Mouse (Mus musculus): ENCODE measurements around the gene Nxnl1. TPM values are rescaled to one million over a fixed set of nuclear protein-coding genes. Genes with fewer than 3 reads are reported as not detected.
A peak's percentile ranks its signal among the peaks of the same experiment; 100 is the strongest.
"Not testable (repeated sequence)": the region's sequence is repeated elsewhere in the genome, so short reads cannot be mapped to it uniquely, and the experiment has no call there.

The Nxnl1 gene
- total RNA-seq, 2 experiments from 2014 or later: not detected

DNA sequence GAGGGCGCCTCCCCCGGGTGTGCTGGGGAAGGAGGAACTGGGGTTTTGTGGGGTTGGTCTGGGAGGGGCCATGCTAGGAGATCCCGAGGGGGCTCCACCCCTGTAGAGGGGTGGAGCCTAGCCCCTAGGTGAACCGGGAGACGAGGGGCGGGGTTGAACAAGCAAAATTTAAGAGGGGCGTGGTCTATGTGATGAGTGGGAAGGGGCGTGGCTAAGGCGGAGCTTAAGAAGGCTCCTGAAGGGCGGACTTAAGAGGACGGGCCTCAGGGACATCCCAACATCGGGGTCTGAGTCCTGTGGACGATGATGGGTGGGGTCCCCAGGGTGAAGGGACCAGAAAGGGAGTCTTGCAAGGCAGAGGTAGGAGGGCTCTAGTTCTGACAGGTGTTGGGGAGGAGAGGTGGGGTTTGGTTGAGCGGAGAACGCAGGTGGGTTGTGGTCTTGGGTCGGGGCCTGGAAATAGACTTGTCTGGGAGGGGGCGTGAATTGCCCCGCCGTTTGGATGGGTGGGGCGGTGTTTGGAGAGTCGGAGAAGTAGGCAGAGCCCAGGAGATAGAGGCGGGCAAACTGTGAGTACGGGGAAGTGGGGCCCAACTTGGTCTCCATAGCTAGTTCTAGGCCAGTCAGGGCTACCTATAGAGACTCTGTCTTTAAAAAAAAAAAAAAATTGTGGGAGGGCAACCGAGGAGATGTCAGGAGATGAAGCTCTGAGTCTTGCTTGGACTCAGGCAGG is 7.3 kb downstream of the Nxnl1 start:
- no peak for ATAC-seq (replicated peaks; ENCODE audit: low FRiP score, poor library complexity, severe bottlenecking)

DNA sequence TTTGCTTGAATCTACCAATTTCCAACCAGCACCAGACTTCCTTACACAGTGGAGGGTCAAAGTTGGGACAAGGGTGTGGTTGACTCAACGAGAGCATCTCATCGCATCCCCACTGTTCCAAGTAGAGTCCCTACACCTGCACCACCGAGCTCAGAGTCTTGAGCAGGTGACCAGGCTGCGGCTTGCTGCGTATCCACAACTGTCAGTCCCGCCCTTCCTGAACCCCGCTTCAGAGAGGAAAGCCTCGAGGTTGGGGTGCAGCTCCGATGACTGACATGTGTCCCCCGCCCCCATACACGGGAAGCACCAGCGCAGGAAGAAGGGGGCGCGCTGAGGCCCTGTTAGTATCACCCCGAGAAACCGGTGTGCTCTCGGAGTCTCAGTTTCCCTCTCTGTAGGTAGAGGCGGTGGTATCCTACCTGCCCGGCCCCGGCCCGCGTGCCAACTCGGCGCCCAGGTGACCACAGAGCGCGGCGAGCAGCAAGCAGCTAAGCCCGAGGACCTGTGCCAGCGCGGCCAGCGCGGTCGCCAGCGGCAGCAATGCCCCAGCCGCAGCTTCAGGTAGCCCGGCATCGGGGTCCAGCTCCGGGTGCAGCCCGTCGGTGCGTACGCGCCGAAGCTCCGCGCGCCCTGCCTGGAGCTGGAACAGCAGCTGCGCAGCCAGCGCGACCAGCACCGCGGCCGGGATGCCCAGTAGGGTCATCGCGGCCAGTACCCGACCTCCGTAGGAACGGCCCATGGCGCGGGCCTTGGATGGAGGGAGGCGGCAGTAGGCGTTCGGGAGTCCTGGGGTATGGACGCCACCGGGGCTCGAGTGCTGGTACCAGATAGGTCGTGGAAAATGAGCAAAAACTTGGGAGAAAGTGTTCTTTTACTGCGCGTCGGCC is 8.1 kb downstream of the Nxnl1 start, which contains the start of gene Tmem221:
Gene Tmem221, minus strand, starts transcription at position 801 of the 887 bp plus-strand sequence.
- no peak for ATAC-seq (replicated peaks; ENCODE audit: low FRiP score, poor library complexity, severe bottlenecking)

DNA sequence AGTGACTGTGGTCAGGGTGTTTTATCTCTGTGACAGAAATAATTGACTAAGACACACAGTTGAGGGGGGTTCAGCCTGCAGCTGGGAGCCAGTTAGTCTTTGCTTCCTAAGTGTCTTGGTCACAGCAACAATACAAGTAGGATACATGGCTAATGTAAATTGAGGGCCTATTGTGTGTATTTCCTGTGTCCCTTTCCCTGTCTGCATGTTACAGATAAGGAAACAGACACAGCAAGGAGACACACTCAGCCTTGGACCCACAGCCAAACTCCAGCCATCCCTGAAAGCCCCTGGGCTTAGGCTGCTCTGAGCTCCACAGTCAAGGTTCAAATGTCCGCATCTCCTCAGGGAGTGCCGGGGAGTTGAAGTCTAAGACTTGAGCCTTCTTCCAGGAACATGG is 11.8 kb downstream of the Nxnl1 start:
- ATAC-seq (replicated peaks; ENCODE audit: low FRiP score, poor library complexity, severe bottlenecking): no peak

DNA sequence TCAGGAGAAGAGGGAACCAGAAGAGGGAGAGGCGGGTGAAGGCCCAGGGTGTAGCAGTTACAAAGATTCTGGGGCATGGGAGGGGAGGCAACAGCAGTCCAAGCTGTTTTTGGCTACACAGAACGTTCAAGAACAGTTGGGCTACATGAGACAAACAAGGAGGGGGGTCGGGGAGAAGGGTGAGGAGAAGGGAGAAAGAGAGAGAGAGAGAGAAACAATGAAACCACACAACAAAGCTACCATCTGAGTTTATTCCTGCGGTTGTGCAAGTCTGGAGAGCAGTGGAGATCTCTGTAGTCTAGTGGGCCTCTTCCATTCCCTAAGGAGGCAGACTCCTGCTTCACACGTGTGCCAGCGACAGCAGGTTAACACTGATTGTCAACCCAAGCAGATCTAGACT is 12.4 kb downstream of the Nxnl1 start:
- ATAC-seq (replicated peaks; ENCODE audit: low FRiP score, poor library complexity, severe bottlenecking): no peak

DNA sequence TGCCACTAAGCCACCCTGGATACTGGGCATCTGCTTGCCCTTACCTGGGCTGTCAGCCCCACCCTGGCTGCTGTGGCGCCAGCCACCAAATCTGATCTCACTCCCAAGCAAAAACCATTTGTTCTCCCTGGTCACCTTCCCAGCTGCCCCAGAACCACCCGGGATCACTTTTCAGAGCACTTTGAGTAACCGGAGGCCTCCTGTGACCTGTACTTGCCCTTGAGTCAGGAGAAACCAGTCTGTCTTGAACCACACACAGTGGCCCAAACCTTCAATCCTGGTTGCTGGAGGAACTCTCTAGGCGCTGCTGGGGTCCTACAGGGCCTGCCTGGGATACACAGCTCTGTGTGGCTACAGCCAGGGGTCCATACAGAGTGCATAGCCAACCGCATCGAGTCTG is 13.6 kb downstream of the Nxnl1 start:
- no peak for ATAC-seq (replicated peaks; ENCODE audit: low FRiP score, poor library complexity, severe bottlenecking)

DNA sequence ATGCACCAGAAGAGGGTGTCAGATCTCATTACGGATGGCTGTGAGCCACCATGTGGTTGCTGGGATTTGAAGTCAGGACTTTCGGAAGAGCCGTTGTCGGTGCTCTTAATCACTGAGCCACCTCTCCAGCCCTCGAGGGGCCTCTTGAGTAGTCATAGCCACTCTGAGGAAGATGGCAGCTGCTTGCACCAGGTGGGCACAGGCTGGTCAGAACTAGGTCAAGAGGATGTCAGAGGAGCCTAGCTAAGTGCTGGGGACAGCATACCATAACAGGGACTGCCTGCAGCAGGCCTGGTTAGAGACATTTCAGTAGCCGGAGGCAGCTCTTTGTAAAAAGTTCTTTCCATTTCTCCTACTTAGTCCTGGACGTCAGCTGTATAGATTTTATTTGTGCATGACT is 15.6 kb downstream of the Nxnl1 start:
- ATAC-seq (replicated peaks; ENCODE audit: low FRiP score, poor library complexity, severe bottlenecking): no peak

DNA sequence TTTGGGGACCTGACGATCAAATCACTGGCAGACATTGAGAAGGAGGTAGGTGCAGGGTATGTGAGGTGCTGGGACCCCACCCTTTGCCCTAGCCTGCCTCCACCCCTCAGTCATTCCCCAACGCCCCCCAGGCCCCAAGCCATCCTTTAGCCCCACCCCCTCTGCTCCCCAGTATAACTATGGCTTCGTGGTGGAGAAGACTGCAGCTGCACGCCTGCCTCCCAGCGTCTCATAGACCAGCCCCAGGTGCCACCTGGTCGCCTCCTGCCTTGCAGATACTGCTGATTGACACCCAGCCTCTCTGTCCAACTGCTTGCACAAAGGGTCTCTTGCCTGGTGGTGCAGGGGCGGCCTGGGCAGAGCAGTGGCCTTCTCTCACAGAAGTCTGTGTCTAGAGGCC is 18.8 kb downstream of the Nxnl1 start:
- ATAC-seq (replicated peaks; ENCODE audit: low FRiP score, poor library complexity, severe bottlenecking): no peak

DNA sequence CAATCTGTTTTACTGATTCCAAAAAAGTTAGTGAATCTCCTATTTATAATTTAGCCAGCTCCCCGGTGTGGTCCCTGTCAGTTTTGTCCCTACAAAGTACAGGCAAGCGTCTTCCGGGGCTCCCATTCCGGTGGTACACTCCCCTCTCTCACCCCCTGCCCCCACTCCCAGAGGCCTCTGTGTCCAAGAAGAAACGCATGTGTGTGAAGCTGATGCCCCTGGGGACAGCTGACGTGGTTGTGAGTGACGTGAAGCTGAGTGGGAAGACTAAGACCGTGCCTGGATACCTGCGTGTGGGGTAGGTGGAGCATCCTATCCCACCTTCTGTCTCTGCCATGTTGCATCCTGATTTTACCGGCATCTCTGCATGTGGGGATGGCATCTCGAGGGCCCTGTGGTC is 21.3 kb downstream of the Nxnl1 start:
- ATAC-seq (replicated peaks; ENCODE audit: low FRiP score, poor library complexity, severe bottlenecking): no peak

DNA sequence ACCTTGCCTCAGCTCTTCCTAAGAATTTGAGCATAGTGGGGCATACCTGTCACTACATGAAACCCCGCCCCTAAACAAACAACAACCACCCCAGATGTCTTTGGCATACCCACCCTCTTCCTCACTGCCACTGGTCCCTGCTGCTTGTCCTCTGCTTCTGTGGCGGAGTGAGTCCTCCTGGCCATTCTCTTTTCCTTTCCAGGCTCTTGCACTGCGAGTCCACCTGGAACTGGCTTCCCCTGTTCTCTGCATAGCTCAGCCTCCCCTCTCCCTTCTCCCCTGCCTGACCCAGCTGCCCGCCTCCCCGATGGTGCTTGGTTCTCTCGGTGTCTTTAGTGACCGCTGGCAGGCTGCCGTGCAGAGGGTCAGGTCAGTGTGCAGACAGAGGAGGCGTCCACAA is 22.6 kb downstream of the Nxnl1 start:
- ATAC-seq (replicated peaks; ENCODE audit: low FRiP score, poor library complexity, severe bottlenecking): no peak

DNA sequence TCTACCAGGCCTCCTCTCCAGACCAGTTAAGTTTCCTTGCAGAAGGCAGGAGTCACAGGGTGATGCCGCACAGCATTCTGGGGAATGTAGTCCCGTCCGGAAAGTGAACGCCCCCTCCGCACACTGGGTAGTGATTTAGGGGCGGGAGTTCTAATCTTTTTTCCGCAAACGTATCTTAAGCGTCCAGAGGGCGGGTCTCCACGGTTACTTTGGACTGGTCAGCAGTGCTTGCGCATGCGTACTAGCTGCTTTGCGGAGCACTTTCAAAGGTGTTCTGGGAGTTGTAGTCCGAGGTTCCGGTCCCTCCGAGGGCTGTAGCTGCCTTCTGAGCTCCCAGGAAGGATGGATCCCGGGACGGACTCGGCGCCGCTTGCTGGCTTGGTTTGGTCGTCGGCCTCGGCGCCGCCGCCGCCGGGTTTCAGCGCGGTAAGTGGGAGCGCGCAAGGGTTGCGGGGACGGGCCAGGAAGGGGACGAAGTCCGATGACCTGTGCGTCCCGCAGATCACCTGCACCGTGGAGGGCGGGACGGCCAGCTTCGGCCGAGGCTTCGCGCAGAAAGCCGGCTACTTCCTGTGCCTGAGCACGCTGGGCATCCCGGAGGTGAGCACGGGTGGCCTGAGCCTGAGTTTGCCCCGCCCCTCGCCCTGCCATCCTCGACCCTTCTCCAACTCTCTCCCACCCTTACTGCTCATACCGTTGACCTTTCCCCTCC is 23.6 kb downstream of the Nxnl1 start, which contains the start of gene Mvb12a:
Gene Mvb12a, plus strand, starts transcription at position 291 of the 712 bp plus-strand sequence.
- ATAC-seq (replicated peaks; ENCODE audit: low FRiP score, poor library complexity, severe bottlenecking): peak; percentile 91

DNA sequence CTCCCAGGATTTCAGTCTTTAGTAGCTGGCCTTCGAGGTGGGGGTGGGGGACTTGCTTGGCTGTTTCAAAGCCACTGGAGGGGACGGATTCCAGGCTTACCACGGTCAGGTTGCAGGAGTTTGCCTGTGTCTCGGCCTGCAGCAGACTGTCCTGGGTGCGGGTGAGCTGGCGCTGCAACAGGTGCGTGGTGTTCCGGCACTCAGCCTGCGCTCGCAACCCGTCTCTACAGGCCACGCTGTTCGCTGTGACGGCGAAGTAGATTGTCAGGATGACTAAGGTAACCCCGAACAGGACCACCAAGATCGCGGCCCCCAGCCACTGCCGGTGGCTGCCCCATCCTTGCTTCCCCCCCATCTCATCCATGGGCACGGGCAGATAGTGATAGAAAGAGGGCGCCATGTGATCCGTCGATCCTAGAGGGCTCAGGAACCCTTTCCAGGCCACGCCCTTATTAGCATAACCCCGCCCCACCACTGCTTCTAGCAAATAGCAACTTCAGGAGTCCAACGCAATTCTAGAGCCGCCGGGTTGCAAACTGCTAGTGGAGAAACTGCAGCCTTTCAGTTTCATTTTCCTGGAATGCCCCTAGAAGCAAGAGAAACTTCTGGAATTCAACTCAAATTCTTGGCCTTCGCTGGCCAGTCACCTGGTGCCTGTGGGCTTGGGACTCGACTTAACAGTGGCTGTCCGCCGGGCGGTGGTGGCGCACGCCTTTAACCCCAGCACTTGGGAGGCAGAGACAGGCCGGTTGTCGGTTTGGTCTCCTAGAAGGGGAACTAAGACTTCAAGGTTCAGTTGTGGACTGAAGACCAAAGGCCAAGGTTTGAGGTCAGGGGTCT is 29.2 kb downstream of the Nxnl1 start, which contains the start of gene Bst2:
Gene Bst2, minus strand, starts transcription at position 429 of the 840 bp plus-strand sequence.
- peak; percentile 96 for ATAC-seq (replicated peaks; ENCODE audit: low FRiP score, poor library complexity, severe bottlenecking)

DNA sequence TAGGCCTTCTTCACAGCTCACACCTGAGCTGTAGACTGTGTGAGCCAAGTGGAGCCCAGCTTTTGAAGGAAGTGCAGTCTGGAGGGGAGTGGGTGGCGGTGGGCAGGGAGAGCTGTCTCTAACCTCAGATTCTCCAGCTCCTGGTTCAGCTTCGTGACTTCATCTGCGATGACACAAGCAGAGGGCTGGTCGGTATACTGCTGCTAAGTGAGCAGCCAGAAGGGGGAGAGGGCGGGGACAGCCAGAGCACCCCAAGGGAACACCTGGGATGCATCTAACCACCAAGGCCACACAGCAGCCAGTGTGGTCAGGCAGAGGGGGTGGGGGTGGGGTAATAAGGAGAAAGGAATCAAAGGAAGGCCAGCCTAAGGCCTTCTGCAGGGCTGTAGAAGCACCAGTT is 30.7 kb downstream of the Nxnl1 start:
- no peak for ATAC-seq (replicated peaks; ENCODE audit: low FRiP score, poor library complexity, severe bottlenecking)

DNA sequence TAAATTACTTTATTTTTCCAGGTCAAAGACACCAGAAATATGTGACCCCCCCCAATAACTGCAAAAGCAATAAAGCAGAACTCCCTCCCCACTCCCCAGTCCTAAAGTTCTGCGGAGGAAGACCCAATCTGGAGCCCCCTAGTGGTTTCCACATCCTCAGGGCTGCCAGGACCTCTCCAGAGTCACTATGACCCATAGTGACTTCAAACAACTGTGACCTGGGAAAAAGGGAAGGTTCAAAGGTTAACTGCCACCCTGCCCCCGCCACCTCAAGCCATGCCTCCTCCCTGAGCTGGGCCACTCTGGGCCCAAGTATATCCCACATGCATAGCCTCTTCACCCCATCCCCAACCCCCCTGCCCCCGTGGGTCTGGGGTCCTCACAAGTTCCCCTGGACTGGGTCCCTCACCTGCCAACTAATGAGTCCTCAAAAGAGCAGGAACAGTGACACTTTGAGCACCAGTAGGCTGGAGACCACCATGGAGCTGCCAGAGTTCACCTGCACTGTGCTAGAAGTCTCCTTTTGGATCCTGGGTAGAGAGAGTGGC is 32.1 kb downstream of the Nxnl1 start:
- no peak for ATAC-seq (replicated peaks; ENCODE audit: low FRiP score, poor library complexity, severe bottlenecking)

DNA sequence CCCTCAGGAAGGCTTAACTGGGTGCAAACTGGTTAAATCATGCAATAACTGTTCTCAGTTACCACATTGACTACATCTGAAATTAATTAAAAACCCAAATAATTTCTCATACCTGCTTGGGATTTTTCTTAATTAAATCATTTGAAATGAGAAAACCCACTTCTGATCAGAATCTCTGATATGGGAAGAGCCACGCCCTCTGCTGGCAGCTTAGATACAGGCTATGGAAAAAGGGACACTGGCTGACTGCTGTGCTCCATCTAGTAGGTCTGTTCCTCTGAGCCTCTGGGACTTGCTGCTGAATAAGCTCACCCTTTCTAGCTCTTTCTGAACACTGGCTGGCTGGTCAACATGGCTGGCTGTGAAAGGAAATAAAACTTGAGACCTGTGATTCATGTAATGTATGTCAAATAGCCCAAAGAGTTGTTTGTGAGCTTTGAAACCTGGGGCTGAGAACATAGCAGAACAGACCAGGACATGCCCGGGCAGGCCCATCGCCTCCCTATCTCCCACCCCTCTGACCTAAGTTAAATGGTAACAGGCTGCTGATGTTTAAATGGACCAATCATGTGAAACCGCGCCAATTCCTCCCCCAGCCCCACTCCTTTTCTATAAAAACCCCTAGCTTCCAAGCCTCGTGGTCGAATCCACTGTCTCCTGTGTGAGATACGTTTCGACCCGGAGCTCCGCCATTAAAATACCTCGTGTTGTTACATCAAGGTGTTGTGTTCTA is 35.5 kb downstream of the Nxnl1 start:
- not testable (repeated sequence) for ATAC-seq (replicated peaks; ENCODE audit: low FRiP score, poor library complexity, severe bottlenecking)

DNA sequence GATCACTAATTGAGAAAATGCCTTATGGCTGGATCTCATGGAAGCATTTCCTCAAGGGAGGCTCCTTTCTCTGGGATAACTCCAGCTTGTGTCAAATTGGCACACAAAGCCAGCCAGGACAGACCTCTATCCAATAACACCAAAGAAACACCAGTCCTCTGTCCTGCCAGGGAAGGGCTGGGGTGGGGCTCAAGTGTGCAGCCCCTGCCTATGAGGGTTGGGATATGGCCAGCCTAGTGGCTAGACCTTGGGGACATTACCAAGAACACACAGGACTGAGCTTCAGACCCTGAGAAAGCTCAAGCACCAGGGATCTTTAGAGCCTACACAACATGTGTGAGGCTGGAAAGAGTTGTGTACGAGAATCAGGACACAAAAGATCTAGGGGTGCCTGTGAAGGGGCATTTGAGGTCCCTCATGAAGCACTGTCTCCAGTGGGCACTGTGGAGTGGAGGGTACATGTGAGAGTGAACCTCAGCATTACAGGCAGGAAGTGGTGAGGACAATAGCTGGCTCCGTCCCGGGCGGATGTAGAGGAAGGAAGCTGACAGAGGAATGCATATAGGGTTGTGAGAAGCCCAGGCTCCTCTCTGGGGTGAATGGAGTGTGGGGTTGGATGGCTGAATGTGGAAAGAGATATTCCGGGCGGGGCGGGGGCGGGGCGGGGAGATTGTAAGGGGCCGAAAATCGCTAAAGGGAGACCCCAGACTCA is 37.9 kb downstream of the Nxnl1 start:
- no peak for ATAC-seq (replicated peaks; ENCODE audit: low FRiP score, poor library complexity, severe bottlenecking)

DNA sequence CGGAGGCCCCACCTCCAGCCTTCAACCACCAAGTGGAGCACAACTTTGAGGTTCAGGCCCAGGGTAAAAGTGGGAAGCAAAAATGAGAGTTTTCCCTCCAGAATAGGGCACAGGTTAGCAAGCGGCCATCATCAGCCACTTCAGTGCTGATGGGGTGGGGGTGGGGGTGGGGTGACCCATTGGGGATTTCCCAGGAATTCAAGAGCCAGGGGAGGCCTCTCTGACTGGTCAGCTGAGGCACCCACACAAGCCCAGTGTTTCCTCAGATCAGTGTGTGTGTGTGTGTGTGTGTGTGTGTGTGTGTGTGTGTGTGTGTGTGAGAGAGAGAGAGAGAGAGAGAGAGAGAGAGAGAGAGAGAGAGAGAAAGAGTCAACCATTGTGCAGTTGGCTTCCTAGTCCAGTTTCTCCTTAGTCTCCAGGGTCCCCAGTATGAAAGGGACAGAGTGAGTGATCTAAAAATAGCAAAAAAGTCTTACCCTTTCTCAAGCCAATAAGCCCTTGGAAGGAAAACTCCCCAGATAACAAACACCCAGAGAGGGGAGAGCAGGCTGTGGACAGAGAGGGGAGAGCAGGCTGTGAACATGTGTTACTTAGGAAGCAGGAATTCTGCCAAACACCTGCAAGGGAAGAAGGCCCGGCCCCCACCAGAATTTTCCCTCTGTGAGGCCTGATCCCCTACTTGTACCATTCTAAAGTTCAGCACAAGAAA is 39.1 kb downstream of the Nxnl1 start:
- no peak for ATAC-seq (replicated peaks; ENCODE audit: low FRiP score, poor library complexity, severe bottlenecking)

DNA sequence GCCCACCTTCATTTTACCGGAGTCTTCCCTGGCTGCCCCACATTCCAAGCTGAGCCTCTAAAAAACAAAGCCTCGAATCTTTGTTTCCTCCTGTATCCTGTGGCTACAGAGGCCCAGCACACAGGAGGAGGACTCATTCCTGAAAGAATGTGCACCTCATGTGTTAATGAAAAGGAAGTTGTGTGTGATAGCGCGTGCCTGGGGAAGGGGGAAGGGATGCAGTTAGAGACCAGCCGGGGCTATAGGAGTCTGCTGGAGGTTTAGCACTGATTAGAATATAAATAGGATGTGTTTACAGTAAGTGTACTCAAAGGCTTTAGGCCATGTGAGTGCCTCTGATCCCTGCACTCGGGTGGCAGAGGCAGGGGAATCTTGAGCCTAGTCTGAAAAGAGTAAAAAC is 40.1 kb downstream of the Nxnl1 start:
- no peak for ATAC-seq (replicated peaks; ENCODE audit: low FRiP score, poor library complexity, severe bottlenecking)

Data from erythroid progenitor cell, adult 5-6 weeks (primary cell).